In the genomic region with DNA sequence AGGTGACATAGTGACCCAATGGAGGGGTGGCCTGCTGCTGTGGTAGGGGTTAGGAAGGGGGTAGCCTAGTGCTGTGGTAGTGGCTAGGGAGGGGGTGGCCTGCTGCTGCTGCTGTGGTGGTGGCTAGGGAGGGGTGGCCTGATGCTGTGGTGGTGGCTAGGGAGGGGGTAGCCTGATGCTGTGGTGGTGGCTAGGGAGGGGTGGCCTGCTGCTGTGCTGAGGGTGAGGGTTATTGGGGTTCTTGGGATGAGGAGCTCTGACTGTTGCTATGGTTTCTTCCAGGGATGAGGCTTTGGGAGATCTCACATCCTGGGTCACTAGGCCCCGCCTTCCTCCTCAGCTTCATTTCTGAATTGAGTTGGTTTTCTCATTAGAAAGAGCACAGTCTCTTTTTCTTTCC, we compare ENCODE assay signal across 8 mouse cellular contexts. TPM values are rescaled to one million over a fixed set of nuclear protein-coding genes. Genes with fewer than 3 reads are reported as not detected.
A peak's percentile ranks its signal among the peaks of the same experiment; 100 is the strongest.
DNase-seq lines count a peak whose midpoint lies in the region; ATAC-seq and TF ChIP-seq lines count a peak whose summit lies in the region.

No protein-coding gene starts in this region.

- no peak overlapping the region for H3K9ac ChIP-seq in kidney, embryonic 16.5 days (replicated peaks; ENCODE audit: low read length)
- no peak overlapping the region for H3K9ac ChIP-seq in forebrain, embryonic 13.5 days
- no peak overlapping the region for H3K9ac ChIP-seq in limb, embryonic 15.5 days
- H3K9ac ChIP-seq in neural tube, embryonic 13.5 days = no peak overlapping the region

- no peak overlapping the region for H3K4me3 ChIP-seq in kidney, embryonic 16.5 days (ENCODE audit: low read length)
- no peak overlapping the region for H3K4me3 ChIP-seq in forebrain, embryonic 13.5 days
- no peak overlapping the region for H3K4me3 ChIP-seq in limb, embryonic 15.5 days
- H3K4me3 ChIP-seq in neural tube, embryonic 13.5 days = no peak overlapping the region
- no peak overlapping the region for H3K4me3 ChIP-seq in left cerebral cortex, adult 2 months

- peaks cover 9% of the 10 kb centered on the region; the same call in 1 of the 2 replicates for H3K4me1 ChIP-seq in kidney, embryonic 16.5 days (ENCODE audit: insufficient read depth, low read length)
- peaks cover 37% of the 10 kb centered on the region for H3K4me1 ChIP-seq in forebrain, embryonic 13.5 days
- H3K4me1 ChIP-seq in limb, embryonic 15.5 days = peaks cover 25% of the 10 kb centered on the region
- H3K4me1 ChIP-seq in neural tube, embryonic 13.5 days (replicated peaks) = peaks cover 15% of the 10 kb centered on the region

- TF ChIP-seq CTCF in left cerebral cortex, adult 2 months (IDR thresholded peaks at IDR 0.05) = no peak

- no peak for DNase-seq in kidney, postnatal 4 days
- DNase-seq in left cerebral cortex, adult 2 months (ENCODE audit: extremely low spot score in 1 of 2, low spot score in 2 of 2) = no peak
- DNase-seq in adrenal gland, postnatal 14 days = no peak
- no peak for DNase-seq in natural killer cell, adult 2 months (ENCODE audit: low spot score in 2 of 2)

- no peaks in the 10 kb centered on the region for H3K27me3 ChIP-seq in kidney, embryonic 16.5 days (ENCODE audit: insufficient read depth, low read length)
- H3K27me3 ChIP-seq in forebrain, embryonic 13.5 days = no peaks in the 10 kb centered on the region
- no peaks in the 10 kb centered on the region for H3K27me3 ChIP-seq in limb, embryonic 15.5 days
- H3K27me3 ChIP-seq in neural tube, embryonic 13.5 days = no peaks in the 10 kb centered on the region

- WGBS in kidney, embryonic 16.5 days = 93% methylated on average over 1 of the region's 1 CpGs
- WGBS in forebrain, embryonic 13.5 days = 93% methylated on average over 1 of the region's 1 CpGs
- WGBS in limb, embryonic 15.5 days = 93% methylated on average over 1 of the region's 1 CpGs
- 88% methylated on average over 1 of the region's 1 CpGs for WGBS in neural tube, embryonic 13.5 days

- no peaks in the 10 kb centered on the region for H3K36me3 ChIP-seq in kidney, embryonic 16.5 days (ENCODE audit: insufficient read depth, low read length)
- no peaks in the 10 kb centered on the region for H3K36me3 ChIP-seq in forebrain, embryonic 13.5 days (ENCODE audit: poor library complexity, severe bottlenecking)
- 0 out of 2 replicates have a peak, but pooled peaks cover under 1% of the 10 kb centered on the region for H3K36me3 ChIP-seq in limb, embryonic 15.5 days
- H3K36me3 ChIP-seq in neural tube, embryonic 13.5 days = no peaks in the 10 kb centered on the region

- no peaks in the 10 kb centered on the region for H3K9me3 ChIP-seq in kidney, embryonic 16.5 days (ENCODE audit: low read length)
- no peaks in the 10 kb centered on the region for H3K9me3 ChIP-seq in forebrain, embryonic 13.5 days (replicated peaks)
- no peaks in the 10 kb centered on the region for H3K9me3 ChIP-seq in limb, embryonic 15.5 days
- H3K9me3 ChIP-seq in neural tube, embryonic 13.5 days = no peaks in the 10 kb centered on the region

- peak; percentile 90 for ATAC-seq in kidney, embryonic 16.5 days (ENCODE audit: low FRiP score, low TSS enrichment)
- ATAC-seq in forebrain, embryonic 13.5 days = peak; percentile 83
- ATAC-seq in limb, embryonic 15.5 days (ENCODE audit: insufficient number of reproducible peaks, low FRiP score, low TSS enrichment, low read depth) = peak; percentile 86
- peak; percentile 92 for ATAC-seq in neural tube, embryonic 13.5 days (ENCODE audit: low read depth)

- H3K4me2 ChIP-seq in kidney, embryonic 16.5 days (replicated peaks; ENCODE audit: low read depth, low read length) = no peak overlapping the region
- no peak overlapping the region for H3K4me2 ChIP-seq in forebrain, embryonic 13.5 days
- no peak overlapping the region for H3K4me2 ChIP-seq in limb, embryonic 15.5 days
- H3K4me2 ChIP-seq in neural tube, embryonic 13.5 days = no peak overlapping the region

- no peak overlapping the region for H3K27ac ChIP-seq in kidney, embryonic 16.5 days (ENCODE audit: low read length)
- H3K27ac ChIP-seq in forebrain, embryonic 13.5 days = no peak overlapping the region
- H3K27ac ChIP-seq in limb, embryonic 15.5 days = no peak overlapping the region
- no peak overlapping the region for H3K27ac ChIP-seq in neural tube, embryonic 13.5 days (replicated peaks)
- H3K27ac ChIP-seq in left cerebral cortex, adult 2 months = no peak overlapping the region; the same call in 1 of the 2 replicates

- intact Hi-C loops in left cerebral cortex, adult 2 months (cut with DNase I) = no loop called here

RNA-seq across cellular contexts. Expression of a gene that starts 10.9 kb away (rescaled TPM):
- polyA plus RNA-seq in kidney, embryonic 16.5 days (2015; fragmentation: Nextera tagmentation; extraction: Ambion mirVana) = 29.0 and 29.8 TPM in 2 replicates
- 16.9 and 19.5 TPM in 2 replicates for polyA plus RNA-seq in forebrain, embryonic 13.5 days (2015; fragmentation: Nextera tagmentation; extraction: Ambion mirVana)
- polyA plus RNA-seq in limb, embryonic 15.5 days (2015; fragmentation: Nextera tagmentation; extraction: Ambion mirVana) = 28.5 and 30.7 TPM in 2 replicates
- 24.4 and 24.9 TPM in 2 replicates for polyA plus RNA-seq in neural tube, embryonic 13.5 days (2015; fragmentation: Nextera tagmentation; extraction: Ambion mirVana)
- 100 to 1,000 TPM; 375 to 384 TPM for total RNA-seq in left cerebral cortex, adult 2 months (2021)
- 39.9 and 47.4 TPM in 2 replicates for total RNA-seq in adrenal gland, postnatal 14 days (2021)
